Mouse (Mus musculus) adrenal gland, postnatal 14 days (tissue): ENCODE measurements at regions not wholly inside any gene's neighbourhood (a gene's known extent, or its start where the extent isn't known, plus 50 kb on each side); places are given as distances from the start of the nearest gene placed in this dataset.

ENCODE experiments used
- DNase-seq: peaks from one replicate; pipeline ENCODE4 v3.0.0; 2021; ENCODE audit warnings: mixed read lengths

DNA sequence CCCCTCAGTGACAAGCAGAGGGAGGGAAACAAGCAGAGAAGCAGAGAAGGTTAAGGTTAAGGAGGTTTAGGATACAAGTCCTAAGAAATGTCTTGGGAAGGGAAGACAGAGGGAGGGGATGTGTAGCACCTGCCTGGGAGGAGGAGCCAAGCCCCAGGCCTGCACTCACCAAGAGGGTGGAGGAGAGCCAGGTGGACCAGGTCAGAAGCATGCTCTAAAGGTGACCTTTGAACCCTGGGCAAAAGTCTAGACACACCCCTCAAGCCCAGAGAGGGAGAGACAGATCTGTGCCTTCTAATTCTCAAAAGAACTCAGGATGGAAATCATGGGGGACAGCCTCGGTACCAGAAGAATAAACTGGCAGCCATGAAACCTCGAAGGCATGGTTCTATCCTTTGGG, 54.4 kb upstream of the Calm2 start:
- DNase-seq = no peak

DNA sequence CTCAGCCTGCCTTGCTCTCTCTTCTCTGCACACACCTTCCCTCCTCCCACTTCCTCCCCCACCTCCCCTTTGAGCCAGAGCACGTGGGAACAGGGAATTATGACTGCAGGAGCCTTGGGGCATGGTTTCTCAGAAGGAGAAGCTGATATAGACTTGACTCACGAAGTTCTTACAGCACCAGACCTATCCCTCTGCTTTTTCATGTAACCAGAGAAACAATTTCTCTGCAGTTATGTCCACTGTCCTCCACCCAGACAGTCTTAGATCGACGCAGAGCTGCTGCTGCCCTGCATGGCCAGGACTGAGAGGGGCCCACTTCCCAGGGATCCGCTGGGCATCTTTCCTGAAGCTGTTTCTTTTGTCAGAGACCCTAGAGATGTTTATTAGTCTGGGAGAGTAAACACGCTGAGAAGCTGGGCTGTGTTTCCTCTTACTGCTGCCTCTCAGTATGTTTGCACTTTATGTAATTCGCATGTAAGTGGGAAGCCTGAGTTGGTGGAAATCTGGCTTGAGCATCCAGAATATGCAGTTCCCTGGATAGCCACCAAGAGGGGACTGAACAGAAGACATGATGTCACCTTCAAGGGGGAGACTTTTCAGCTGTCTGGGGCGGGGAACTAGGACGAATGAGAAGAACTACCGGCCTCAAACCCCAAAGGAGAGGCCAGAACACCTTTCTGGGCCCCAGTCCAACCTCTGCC, 55.1 kb upstream of the Calm2 start:
- DNase-seq = no peak

DNA sequence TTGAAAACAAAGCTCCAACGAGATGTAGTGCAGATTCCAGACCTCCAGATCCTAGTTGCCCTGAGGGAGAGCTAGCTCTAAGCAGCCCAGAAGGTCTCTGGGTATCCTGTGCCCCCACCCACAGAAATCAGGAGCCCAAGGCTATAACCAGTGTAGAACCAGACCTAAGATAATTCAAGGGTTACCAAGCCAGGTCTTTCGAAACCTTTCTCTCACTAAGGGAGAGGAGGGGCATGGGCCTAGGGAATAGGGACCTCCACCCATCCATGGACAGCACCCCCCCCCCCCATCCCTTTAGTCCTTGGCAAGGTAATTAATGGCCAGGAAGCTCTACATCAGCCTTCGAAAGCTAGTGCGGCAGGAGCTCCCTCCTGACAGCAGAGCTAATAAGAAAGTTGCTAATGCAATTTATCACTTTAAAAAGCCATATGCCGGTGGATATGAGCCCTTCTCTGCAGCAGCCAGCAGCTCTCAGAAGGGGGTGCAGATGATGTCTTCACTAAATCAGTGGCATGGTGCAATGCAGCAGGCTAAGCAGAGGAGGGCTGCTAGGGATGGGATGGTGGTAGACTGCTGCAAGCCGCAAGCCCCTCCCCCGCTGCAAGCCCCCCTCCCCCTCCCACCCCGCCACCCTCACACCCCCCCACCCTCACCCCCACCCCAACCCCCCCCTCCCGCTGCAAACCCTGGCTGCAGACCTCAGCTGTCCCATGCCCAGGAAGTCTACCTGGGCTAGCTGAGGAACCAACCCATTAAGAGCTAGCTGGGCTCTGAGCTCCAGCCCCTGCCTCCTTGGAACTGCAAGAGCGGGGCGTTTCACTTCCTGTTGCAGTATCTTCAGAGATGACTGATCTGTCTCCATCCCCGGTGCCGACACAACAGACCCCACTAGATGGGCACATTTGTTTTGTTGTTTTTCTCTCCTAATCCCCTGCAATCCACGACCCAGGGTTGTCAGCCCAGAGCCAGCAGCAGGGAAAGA, 55.9 kb upstream of the Calm2 start:
- no peak for DNase-seq

DNA sequence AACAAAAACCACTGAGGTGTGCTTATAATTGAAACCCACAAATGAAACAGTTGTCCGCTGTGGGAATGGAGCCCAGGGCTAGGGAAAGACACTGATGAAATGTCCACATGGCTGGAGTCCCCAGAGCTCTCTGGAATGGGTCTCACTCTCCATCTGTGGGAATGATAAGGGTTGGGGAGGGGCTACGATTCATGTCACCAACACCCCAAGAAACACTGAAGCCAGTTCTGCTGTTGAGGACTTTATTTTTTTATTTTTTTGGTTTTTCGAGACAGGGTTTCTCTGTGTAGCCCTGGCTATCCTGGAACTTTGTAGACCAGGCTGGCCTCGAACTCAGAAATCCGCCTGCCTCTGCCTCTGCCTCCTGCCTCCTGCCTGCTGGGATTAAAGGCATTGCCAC, 56.8 kb upstream of the Calm2 start:
- no peak for DNase-seq

DNA sequence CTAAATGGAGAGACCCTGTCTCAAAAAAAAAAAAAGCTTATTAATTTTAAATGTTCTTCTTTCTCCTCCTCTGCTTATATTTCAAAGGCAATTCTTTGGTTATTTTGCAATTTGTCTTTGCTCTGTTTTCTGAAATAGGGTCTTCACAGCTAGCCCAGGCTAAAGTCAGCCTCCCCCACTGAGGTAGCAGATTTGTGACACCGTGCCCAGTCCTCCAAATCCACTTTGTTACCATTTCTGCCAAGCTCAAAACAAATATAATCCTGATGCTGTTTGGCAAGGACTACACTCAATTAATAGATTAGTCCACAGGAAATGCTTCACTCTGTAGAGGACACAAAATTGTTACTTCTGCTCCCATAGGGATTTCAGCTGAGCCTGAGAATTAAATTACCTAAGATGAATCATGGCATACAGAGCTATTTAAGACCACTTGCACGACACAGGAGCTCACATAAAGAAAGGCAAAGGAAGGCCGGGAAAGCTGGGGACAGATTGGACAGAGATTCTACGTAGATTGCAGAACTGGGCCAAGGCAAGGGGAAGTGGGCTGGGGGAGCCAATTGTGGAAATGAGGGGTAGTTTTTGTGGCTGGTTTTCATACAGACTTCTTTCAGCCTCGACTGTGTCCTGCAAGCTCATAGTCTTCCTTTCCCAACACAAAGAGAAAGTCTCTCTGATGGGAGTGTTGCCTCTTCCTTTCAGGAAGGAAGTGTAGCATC, 58.4 kb upstream of the Calm2 start:
- no peak for DNase-seq

DNA sequence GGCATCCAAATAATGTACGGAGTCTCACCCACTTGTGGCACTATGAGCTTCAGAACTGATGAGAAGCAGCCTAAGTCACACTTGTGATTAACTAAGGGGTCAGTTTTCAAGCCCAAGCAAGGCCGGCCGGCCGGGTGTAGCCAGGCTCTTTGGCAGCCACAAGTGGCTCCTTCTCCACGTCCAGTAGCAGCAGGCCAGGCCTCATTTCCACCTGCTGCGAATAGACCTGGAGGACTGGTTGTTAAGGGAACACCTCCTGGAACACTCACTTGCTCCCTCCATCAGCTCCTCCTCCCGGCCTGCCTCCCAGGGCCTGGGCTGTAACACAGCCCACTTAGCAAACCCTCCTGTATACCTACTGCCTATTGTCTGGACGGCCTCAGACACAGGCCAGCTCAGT, 61.1 kb upstream of the Calm2 start:
- no peak for DNase-seq

DNA sequence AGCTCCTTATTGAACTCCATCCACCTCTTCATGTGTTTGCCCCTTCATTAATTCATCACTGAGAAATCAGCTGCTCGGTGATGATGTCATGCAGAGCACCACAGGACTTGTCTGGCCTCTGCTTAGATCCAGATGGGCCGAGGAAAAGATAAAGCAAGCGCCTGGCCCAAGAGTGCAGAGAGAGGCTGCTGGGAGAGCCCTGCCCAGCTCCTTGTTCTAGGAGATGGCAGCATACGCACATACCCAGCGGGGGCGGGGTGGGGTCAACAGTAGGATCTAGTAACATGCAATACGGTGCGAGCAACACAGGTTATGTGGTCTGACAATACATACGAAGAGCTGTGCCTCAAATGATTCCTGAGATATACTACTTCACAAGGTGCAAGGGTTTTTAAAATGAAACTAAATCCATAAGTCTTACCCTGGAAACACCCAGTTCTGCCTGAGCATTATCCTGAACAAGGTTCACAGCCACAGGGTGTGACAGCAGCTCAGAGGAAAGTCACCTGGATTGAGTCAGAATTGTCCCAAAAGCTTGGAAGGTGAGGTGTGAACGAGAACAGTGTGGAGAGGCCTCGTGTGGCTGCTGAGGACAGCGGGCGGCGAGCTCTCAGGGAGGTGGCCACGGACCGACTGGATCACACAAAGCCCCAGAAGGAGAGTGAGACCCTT, 62.0 kb upstream of the Calm2 start:
- no peak for DNase-seq

DNA sequence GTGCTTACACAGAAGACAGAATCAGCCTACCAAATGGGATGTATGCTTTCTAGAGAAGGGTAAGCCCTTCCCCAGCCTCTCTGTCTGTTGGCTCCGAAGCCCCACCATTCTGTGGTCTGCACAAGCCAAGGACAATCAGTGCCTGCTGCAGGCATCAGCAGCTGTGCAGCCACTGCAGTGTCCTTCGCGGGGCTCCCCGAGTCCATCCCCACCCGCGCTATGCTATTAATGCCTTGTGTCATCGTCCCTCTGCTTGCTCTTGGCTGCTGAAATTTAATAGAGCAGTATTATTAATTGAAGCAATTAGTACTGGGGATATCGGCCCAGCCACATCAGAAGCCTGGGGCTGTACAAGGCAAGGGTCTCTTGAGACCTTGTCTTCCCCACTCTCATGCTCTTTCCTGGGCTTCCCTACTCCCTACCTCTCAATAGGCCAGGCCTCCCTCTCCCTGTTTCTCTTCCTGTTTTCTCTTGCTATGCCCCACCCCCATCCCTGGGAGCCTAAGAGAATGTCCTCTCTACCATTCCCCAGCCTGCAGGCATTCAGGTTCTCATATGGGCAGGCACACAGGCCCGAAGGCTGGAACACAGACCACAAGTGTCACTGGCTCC, 65.4 kb upstream of the Calm2 start:
- peak; percentile 40 for DNase-seq

DNA sequence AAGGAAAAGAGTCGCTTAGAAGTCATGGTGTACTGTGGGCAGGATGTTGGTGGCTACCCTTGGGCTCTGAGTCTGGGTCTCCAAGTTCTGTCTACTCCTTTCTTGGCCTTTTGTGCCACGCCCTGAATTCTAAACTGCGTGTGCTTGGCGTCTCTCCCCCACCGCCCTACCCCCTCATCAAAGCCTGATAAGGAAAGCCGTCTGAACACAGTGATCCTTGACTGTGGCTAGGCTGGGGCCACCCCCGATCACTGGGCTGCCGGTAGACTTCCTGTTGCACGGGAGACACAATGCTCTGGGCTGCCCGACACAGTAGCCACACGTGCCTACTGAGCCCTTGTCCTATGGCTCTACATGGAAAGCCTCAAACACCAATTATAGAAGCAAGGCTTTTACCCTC, 67.1 kb upstream of the Calm2 start:
- no peak for DNase-seq

DNA sequence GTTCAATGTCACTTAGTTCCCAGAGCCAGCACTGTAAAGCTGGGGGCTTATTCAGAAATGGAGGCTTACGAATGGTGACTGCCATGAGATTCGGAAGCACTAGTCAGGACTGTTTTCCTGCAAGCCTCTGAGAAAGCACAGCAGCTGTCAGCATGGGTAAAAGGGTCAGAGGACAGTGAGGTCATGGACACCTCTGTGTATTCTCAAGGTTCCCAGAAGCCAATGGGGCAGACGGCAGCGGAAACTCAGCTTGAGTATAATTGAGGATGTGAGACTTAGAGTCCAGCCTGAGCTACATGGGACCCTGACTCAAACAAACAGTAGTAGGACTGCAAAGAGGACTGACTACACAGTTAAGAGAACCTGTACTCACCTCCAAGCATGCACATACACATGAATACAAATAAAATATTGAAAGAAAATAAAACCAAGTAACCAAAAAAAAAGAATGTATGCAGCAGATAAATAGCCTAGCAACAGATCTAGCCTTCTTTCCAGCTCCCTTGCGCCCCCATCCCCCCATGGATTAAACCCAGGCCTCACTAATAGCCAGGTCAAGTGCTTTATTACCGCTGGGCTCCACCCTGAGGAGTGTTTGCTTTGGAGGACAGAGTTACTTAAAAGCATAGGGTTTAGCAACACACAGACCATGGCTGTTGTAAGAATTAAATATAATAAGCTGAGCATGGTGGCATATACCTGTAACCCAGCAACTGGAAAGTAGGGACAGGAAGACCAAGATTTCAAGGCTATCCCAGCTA, 67.8 kb upstream of the Calm2 start:
- DNase-seq = no peak

DNA sequence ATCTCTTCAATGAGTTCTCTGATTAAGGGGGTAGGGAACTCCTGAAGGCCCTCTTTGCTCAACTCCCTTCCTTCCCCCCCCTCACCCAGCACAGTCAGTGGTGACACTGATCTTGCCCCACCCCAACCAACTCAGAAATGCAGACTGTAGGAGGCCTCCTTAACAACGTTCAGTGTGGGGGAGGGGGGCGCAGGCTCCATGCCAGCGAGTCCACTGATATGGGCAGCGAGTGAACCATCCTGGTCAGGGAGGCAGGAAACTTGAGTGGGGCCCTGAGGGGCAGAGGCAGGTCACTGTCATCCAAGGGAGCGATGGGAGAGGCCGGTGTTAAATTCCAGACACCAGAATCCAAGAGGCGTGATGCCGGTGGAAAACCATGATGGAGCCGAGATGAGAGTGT, 70.5 kb upstream of the Calm2 start:
- DNase-seq = no peak

DNA sequence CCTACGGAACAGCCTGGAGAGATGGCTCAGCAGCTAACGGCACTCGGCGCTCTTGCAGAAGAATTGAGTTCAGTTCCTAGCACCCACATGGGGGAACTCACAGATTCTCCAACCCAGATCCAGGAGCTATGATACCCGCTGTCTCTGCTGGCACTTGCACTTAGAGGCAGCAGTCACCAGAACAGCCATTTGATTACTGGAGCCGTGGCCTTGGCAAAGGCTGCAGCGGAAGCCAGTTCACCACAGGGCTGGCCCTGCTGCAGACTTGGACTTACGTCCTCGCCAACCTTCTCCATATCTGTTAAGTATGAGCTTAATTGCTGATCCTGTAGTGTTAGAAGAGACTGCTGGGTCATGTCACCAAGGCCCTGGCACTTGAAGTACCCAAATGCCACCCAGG, 72.7 kb upstream of the Calm2 start:
- DNase-seq = peak; percentile 50

DNA sequence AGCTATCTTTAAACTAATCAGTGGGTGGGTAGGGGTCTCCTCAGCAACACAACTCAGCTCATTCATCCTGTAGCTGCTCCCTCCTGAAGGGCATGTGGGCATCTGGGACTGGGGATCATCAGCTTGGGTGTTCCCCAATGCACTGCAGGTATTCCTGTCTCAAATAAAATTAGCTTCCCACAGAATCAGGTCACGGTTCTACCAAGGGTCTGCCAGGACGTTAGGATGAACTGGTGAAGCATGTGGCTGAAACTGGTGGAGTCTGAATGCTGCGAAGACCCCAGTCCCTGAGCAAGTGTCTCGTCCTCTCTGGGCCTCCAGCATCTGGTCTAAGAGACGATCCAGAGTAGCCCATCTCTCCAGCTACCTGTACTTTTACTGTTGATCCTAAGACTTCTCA, 74.1 kb upstream of the Calm2 start:
- DNase-seq = no peak

DNA sequence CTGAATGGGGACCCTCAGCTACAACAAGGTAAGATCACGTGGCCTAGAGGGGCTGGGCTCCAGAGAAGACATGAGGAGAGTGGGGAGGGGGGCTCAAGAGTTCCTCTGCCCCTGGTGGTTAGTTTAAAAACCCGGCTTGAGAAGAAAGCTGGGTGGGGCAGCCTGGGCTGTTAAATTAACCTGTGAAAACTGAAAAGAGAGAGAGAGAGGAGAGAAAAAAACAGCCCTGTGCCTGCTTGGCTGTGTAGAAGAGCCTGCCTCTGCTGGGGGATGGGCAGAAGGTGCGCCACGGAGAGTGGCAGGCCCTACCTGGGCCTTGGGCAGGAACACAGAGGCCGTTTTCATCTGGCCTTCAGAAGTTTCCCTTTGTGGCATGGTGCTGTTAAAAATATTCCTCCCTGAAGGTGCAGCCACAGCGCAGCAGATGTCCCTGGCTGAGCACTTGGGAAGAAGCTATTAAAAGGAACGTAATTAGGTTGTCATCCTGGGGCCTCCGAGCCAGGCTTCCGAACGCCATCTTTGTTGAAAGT, 75.0 kb upstream of the Calm2 start:
- DNase-seq = no peak

DNA sequence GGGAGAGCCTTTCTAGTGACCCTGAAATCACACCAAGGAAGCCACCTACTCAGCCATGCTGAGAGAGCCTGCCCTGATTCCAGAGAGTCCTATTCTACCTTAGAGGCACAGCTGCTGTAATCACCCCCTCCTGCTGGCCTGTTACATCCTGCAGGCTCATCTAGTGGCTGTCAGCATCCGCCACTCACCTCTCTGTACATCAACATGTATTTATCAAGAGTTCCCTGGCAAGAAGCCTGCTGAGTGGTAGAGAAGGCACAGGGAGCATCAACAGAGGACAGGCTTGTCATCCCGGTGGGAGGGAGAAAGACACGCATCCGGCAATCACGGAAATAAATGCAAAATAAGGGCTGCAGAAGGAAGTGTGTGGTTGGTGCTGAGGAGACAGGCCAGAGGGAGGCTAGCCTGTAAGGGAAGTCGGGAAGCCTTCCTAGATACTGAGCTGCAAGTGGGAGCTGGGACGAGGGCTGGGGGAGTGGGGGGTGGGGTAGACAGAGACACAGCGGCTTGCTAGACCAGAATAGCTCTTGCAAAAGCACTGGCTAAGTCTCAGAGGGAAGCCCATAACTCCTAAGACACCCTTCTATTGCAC, 75.9 kb upstream of the Calm2 start:
- no peak for DNase-seq

DNA sequence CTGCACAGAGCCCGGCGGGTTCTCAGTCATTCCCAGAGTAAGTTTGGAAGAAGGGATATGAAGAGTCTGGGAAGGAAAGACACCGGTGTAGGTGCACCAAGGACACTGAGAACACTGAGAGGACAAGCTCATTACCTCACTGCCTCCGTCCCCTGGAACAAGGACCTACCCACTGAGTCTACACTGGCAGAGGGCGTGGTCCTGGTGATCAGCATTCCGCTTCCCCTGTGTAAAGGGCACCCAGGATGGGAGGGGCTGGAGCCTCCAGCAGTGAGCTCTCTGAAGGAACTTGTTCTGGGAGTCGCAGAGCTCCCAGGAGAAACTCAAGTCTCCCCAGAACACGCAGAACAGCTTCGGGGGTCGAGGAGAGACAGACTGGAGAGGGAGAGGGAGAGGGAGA, 76.9 kb upstream of the Calm2 start:
- no peak for DNase-seq

DNA sequence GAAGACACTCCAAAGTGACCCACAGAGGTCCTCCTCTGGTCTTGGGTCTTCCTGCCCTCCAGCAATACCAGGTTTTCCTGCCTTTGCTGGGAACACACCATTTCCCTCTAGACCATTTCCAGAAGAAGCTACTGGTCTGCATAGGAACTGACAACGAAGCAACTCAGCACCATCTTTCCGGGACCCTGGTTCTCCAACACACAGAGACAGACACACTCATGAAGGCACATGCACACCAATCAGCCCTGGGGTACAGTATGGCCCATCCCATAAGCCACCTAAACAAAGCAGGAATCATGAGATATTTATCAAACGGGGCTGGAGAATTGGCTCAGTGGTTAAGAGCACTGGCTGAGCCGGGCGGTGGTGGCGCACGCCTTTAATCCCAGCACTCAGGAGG, 80.4 kb upstream of the Calm2 start:
- no peak for DNase-seq

DNA sequence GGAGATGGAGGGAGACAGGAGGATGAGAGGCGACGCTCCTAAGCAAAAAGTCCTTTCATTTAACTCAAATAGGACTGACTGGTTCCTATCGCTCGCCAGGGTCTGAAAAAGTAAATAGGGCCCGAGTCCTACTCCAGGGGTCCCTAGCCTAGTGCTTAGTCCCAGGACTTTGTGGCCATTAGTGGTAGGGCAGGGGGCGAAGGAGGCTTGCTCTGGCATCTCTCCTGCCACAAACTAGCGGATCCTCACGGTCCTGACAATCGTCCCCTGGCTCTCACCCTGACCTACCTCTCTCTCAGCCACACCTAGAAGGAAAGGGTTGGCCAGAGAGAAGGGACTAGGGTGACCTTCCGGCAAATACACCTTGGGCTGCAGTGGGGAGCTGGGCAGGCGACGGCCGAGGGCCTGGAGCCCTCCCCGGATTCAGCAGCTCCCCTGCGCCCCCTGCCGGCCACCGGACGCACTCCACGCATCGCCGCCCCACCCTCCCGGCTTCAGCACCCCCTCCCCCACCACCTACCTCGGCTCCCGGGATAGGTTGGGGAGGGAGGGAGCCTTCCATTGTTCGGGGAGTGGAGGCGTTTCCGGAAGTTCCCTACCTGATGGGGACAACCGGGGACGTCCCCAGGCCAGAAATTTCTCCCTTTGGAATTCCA, 83.6 kb upstream of the Calm2 start:
- peak; percentile 96 for DNase-seq

DNA sequence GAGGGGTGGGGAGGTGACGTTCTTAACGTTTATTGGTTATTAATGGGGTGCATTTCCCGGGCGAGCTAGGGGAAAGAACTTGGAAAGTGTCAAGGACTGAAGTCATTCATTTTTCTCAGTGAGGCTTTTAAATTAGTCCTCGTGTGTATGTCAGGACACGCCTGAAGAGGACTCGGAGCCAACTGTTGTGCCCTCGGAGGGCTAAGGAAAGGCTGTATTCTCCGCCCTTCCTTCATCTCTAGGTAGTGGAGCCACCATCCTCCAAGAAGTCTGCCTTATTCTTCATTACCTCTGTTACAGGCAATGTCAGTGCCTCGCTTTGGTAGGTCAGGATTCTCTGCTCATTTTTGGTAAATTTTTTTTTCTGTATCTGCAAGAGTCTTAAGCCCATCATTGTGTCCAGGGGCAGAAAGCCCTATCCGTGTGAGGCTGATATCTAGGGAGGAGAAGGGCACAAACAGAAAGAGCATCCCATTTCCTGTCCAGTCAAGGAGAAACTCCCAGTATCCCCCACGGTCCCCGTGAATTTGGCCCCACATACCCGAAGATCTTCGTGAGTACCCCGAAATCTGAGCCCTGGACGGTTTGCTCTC, 84.2 kb upstream of the Calm2 start:
- no peak for DNase-seq
